Mouse (Mus musculus): ENCODE measurements around the gene Spata31d1b. TPM values are rescaled to one million over a fixed set of nuclear protein-coding genes. Genes with fewer than 3 reads are reported as not detected.
"Not testable (repeated sequence)": the region's sequence is repeated elsewhere in the genome, so short reads cannot be mapped to it uniquely, and the experiment has no call there.

Gene Spata31d1b
- not detected for total RNA-seq (2021)
- long read RNA-seq, experiment 1 = 0 reads
- long read RNA-seq, experiment 2 = 0 reads

DNA sequence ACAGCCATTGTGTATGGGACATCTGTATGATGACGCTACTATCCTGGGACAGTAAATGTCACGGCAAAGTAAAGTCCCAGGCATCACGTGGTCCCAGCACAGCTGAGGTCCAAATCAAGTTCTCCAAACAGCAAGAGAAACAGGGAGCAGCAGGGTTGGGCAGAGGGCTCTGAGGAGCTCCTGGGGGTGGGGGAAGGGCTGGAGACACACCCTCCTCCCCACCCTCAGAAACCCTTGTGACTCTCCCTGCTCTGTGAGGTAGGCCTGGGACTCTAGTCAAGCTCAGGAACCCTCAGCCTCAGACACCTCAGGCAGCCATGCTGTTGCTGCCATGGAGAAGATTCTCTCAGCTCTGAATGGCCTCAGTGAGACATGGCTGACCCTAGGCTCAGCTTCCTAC is at the start of gene Spata31d1b:
Gene Spata31d1b (plus strand): TSS at position 301 of the 400 bp plus-strand sequence.
- DNase-seq; intact Hi-C loops (cut with DNase I; ENCODE audit: low total_unique reads): not testable (repeated sequence)

DNA sequence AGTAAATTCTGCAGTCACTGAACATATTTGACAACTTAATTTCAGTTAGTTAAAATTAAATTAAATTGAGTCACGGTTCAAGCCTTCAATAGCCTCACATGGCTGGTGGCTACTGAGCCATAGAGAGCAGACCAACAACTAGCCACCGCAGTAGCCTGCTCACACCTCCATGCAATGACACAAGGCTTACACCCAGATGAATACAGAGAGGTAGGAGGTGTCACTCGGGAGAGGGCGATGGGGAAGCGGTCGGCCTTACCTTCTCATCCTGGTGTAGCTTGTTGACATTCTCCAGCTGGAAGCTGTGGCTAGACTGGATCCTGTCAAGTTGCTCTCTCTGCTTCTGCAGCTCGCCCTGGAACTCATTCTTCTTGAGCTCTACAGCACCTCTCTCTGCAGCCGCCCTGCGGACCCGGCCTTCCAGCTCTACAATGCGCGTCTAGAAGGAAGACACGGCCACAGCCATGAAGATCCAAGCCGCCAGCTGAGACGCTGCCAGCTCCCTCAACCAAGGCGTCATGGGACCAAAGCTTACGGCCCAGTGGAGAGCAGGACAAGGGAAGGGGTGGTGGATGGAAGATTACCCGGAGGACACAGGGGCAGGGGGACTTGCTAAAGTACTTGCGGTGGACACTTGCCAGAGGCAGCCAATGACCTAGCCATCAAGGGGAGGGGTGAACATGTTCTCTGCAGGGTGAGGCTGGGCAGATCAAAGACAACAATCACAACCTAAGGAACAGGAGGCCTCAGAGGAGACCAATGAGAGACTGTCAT is 48.0 kb upstream of the Spata31d1b start:
- no peak for DNase-seq
- intact Hi-C loops (cut with DNase I; ENCODE audit: low total_unique reads) = no loop called here

DNA sequence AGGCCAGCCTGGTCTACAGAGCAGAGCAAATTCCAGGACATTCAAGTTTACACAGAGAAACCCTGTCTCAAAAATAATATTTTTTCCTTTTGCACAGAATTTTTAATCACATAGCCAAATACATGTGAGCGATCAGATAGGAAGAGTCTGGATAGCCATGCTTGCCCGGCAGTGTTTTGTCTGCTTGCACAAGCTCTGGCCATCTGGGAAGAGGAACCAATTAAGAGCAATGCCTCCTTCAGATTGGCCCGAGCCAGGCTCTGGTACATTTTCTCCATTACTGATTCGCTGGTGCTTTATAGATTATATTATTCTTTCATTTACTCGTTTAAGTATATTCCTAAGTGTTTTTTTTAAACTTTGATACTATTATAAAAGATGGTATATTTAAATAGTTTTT is 44.3 kb upstream of the Spata31d1b start:
- DNase-seq = no peak
- intact Hi-C loops (cut with DNase I; ENCODE audit: low total_unique reads) = no loop called here

DNA sequence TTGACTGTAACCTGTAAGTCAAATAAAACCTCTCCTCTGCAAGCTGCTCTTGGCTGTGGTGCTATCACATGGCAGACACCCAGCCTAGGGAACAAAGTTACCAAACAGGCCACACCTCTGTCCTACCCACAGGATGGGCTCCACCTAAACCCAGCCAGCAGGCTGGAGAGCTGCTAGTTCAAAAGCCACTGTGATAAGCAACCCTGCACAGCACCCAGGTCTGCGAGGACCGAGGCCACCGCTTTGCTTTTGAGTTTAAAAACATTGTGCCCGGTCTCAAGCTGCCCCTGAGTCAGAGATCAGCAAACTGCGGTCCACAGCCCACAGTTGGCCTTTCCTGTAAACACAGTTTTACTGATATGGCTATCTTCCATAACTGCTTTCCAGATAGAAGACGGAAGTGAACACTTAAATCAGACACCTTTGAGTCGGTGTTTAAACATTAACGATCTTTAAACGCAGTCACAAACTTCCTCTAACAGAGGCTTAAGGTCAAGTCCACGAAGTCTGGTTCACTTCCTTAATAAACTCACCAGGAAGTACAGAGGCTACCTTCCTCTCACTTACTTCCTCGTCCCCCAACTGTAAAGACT is 43.5 kb upstream of the Spata31d1b start:
- no peak for DNase-seq
- intact Hi-C loops (cut with DNase I; ENCODE audit: low total_unique reads) = no loop called here

DNA sequence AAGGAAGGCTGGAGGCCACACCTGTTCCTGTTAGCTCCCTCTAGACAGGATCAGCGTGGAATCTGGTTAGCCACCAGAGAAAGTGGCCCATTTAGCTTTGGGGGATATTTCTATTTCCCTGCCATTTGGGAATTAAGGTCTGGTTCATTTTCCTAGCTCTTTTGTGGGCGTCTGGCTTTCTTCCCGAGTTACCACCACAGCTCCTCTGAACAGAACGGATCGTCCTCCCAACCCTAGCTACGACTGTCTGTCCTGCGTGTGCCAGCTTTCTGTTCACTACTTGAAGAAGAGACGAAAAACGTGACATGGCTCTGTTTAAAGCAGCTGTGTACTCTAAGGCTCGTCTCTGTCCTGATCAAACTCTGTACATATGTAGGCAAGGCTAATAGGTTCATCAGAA is 42.1 kb upstream of the Spata31d1b start:
- no peak for DNase-seq
- intact Hi-C loops (cut with DNase I; ENCODE audit: low total_unique reads) = no loop called here

DNA sequence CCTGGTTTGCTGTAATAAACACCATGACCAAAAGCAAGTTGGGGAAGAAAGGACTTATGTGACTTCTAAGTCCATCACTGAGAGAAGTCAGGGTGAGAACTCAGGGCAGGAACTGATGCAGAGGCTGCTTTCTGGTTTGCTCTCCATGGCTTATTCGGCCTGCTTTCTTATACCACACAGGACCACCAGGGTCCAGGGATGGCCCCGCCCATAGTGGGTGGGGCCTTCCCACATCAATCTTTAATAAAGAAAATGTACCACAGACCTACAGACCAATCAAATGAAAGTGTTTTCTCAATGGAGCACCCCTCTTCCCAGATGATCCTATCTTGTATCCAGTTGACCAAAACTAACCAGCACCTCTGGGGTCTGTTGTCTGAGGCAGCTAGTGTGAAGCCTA is 40.6 kb upstream of the Spata31d1b start:
- DNase-seq = no peak
- intact Hi-C loops (cut with DNase I; ENCODE audit: low total_unique reads) = no loop called here

DNA sequence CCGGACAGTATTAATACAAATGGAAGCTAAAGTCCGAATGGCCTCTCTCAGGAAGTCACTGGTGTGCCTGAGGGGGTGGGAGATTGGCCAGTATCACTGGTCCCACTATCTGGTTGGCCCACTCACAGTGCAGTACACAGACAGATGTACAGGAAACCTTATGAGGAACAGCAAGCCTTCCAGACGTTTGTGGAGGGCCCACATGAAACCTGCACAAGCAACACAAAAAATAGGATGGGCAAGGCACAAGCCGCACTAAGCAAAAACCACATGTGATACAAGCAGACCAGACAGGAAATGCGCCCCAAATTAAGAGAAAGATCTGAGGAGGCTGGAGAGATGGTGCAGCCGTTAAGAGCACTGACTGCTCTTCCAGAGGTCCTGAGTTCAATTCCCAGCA is 39.8 kb upstream of the Spata31d1b start:
- DNase-seq = no peak
- intact Hi-C loops (cut with DNase I; ENCODE audit: low total_unique reads) = no loop called here

DNA sequence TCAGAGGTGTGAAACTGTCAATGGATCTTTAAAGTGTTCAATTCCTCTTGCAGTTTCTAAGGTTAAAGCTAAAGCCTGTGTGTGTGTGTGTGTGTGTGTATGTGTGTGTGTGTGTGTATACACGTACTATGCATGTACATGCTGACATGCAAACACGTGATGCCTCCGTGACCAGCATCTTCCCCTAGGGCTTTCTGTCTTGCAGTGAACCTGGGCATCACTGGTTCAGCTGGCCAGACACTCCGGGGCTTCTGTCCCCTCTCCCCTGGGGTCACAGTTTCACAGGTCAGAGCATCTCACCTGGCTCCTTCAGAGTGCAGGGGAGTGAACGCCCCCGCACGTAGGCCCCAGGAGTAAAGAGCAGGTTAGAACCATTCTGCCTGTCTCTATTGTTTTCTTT is 38.5 kb upstream of the Spata31d1b start:
- no peak for DNase-seq
- intact Hi-C loops (cut with DNase I; ENCODE audit: low total_unique reads) = no loop called here

DNA sequence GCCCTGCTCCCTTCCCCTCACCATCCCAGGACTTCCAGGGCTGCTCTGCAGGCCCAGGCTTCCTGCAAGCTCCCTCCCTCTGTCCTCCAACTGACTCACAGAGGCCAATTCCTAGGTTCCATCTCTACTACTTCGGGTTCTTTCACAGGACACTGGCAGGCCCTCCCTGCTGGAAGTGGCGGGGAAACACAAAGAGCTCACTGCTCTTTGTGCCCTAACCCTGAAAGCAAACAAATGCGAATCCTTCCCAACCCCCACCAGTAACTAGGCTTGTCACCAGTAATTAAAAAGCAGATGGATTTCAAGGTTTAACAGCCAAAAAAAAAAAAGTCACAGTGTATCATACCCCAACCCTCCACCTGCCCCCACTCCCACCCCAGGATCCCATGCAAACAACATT is 37.9 kb upstream of the Spata31d1b start:
- no peak for DNase-seq
- intact Hi-C loops (cut with DNase I; ENCODE audit: low total_unique reads) = no loop called here

DNA sequence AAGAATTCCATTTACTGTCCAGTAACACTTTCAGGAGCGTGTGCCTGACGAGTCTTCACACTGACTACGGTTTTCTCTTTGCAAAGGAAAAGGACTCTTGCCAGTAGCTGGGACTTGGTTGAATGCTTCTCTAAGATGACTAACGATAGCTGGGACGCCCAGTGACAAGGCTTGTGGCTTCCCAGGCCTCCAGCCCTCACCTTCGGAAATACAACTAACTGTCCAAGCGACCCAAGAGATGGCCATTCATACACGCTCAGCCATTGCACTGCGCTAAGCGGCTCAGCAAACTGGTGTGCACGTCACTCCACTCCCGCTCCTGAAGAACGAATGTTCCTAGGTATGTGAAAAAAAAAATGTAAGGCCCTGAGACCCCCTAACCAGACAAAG is 37.3 kb upstream of the Spata31d1b start:
- intact Hi-C loops (cut with DNase I; ENCODE audit: low total_unique reads) = no loop called here
- no peak for DNase-seq

DNA sequence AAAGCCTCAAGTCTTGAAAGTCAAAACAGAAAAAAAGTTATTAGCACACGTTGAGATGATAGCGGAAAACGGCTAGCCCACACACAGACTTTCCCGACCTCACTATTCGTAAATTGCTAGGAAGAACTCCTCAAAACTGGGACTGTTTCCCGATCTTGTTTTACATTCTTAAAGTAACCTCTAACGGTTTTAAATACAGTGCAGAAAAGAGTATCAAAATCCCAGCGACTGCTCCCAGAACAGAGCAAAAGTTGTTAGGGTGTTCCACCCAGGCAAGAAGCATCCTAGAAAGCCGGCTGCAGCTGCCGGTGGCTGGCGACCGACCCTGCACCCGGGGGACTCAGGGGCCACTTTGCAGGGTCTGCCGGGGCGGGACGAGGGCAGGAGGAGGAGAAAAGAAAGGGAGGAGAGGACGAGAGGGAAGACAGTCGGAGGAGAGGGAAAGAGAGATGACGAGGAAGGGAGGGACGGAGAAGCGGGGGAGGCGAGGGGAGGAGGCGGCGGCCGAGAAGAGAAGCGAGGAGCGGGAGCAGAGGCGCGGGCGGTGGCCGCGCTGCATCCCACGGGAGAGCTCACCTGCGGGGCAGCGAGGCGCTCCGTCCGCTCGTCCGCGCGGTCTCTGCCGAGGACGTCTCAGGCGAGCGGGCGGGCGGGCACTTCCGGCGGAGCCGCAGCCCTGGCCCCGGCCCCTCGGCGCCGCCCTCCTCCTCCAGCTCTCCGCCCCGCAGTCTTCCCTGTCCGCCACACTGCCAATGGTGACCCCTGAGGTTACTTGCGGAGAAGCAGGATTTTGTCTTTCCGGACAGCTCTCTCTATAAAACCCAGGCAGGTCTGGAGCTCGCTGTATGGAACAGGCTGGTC is 36.7 kb upstream of the Spata31d1b start, which contains the start of gene Golm1:
Gene Golm1 (minus strand): TSS at position 661 of the 861 bp plus-strand sequence.
- intact Hi-C loops (cut with DNase I; ENCODE audit: low total_unique reads) = no loop called here
- peak; percentile 70 for DNase-seq

DNA sequence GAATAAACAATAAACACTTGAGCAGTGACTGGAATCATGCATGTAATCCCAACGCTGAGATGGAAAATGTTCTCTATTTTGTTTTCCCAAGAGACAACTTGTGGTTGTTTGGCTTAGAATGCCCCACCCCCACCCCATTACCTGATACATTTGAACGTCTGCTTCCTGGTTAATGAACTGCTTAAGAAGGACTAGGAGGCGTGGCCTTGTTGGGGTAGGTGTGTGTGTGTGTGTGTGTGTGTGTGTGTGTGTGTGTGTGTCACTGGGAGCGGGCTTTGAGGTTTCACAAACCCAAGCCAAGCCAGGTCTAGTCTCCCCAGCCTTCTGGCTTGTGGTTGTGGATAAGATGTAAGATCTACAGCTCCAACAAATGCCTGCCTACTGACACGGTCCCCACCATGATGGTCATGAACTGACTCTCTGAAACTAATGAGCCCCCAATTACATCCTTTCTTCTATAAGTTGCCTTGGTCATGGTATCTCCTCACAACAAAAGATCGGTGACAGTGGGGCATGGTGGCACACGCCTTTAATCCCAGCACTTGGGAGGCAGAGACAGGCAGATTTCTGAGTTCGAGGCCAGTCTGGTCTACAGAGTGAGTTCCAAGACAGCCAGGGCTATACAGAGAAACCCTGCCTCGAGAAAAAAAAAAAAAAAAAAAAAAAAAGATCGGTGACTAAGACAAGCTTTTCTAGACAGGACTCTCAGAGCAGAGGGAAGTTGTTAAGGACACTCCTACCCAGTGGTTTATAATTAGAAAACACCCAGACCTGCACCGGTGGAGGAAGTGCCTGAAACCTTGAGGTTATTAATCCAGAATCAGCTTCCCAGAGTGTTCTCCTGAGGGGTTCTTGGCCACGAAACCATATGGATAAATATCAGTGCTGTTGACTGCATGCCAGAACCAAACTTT is 35.5 kb upstream of the Spata31d1b start:
- DNase-seq = no peak
- intact Hi-C loops (cut with DNase I; ENCODE audit: low total_unique reads) = no loop called here

DNA sequence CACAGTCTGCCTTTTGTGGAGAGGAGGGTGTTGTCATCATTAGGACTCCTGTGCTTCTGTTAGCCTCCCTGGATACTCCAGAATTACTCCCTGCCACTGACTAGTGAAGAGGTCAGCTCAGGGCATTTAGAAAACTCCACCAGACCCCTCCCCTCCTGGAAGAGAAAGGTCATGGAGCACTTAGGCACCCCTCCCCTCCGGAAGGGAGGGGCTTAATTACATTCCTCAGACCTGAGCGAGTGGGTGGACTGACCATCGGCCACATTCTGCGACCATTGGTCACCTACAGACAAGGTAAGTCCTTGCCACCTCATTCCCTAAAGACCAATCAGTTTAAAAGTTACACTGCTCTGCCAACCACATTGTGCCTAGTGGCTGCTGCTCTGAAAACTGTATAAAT is 32.8 kb upstream of the Spata31d1b start:
- no peak for DNase-seq
- intact Hi-C loops (cut with DNase I; ENCODE audit: low total_unique reads) = no loop called here

DNA sequence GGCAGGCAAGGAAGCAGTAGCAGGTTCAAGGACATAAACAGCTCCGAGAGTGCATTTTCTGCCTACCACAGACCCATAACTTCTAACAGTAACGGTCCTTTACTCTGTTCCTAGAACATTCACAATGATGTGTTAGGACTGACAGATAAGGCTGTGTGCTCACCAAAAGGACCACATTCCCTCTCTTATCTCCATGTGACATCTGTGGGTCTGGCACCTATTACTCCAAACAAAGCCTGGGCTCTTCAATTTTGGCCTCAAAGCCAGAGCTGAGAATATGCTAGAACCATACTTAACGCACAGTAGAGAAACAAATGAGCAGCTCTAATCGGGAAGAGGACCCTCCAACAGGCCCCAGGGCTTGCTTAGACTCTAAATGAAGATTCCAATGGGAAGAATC is 32.2 kb upstream of the Spata31d1b start:
- DNase-seq = no peak
- intact Hi-C loops (cut with DNase I; ENCODE audit: low total_unique reads) = no loop called here

DNA sequence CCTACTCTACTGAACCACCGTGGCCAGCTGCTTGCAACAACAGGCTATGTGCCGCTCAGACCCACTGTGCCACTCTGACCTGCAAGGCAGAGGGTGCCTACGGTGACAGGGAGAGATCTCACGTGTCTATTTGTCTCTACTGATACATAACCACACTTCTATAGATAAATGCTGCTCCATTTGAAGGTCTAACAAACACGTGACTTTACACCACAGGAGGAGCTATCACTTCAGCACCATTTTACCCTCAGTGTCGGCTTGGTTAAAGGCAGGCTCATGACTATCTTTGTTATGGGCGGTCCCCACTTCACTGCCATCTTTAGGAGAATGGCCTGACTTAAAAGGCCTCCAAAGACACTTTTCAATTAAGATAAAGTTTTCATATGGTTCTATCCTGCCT is 29.5 kb upstream of the Spata31d1b start:
- intact Hi-C loops (cut with DNase I; ENCODE audit: low total_unique reads) = no loop called here
- no peak for DNase-seq

DNA sequence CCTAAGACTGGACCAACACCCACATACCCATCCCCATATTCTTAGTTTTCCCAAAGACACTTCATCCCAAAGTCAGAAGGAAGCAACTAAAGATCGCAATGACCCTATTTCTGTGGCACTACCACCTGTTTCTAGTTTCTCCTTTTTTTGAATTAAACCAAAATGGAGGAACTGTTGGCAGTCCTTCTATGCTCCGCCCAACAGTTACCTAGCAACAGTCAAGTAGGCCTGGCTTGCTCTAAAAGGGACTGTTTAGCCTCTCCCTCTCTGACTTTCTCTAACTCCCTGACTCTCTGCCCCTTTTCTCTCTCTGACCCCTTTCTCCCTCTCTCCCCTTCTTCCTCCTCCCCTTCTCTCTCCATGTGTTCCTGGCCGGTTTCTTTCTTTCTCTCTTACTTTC is 26.8 kb upstream of the Spata31d1b start:
- DNase-seq = no peak
- intact Hi-C loops (cut with DNase I; ENCODE audit: low total_unique reads) = no loop called here

DNA sequence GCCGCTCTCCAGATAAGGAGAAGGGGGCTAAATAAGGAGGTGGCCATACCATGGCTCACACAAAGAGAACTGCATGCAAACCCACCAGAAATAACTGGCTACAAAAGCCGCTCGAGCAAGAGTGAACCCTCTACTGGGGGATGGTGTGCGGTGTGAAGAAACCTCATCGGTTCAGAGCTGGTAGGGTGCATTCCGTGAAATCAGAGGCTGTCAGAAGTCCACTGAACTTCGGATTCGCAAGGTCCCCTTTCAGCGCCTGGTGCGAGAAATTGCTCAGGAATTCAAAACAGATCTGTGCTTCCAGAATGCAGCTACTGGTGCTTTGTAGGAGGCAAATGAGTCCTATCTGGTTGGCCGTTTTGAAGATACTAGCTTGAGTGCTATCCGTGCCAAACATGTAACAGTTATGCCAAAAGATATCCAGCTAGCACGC is 23.7 kb upstream of the Spata31d1b start:
- intact Hi-C loops (cut with DNase I; ENCODE audit: low total_unique reads) = no loop called here
- DNase-seq = no peak

DNA sequence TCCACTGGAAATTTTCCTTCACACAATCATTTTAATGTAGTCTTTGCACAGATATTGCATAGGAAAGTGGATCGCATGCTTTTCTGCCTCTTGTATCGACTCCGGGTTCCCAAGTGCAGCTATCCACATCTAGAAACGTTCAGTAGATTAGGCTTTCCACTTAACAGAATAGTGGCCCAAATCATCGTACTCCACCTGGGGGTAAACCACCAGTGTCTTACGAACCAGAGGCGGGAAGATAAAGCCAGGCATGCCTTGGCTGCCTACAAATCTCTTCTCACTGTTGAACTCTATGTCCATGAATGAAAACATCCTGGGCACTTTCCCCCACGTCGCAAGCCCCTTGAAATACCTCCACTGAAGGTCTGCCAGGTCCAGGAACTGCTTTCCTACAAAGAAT is 22.8 kb upstream of the Spata31d1b start:
- intact Hi-C loops (cut with DNase I; ENCODE audit: low total_unique reads) = no loop called here
- DNase-seq = no peak

DNA sequence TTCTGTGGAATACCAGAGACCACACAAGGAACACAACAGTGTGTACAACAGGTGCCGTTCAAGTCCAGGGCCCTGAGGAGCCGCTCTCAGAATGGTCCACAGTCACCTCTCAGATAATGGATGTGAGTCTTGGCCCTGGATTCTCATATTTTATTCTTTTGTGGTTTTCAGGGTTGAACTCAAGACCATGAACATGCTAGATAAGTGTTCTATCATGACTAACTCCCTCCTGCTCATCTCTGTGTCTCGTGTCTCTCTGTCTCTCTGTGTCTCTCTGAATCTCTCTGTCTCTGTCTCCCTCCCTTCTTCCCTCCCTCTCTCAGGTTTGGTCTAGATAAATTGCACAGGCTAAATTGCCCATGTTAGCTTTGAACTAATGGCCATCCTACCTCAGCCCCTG is 22.2 kb upstream of the Spata31d1b start:
- intact Hi-C loops (cut with DNase I; ENCODE audit: low total_unique reads) = no loop called here
- DNase-seq = no peak

Measured in gastrocnemius, postnatal 14 days (tissue).